Mouse (Mus musculus) intestine, postnatal 0 days (tissue): ENCODE measurements around the gene Msantd1. TPM values are rescaled to one million over a fixed set of nuclear protein-coding genes. Genes with fewer than 3 reads are reported as not detected.

Experiments used
- ATAC-seq: fragments of 200-750 bp; cut with Nextera tagmentation; 2 replicates; pipeline ENCODE4 v1.8.0; 2017; ENCODE audit warnings: mild to moderate bottlenecking, moderate TSS enrichment, moderate library complexity
- H3K27ac ChIP-seq: fragments of 300-500 bp; sonication (generic); 2 replicates; pipeline ENCODE4 v1.5.1; 2014; ENCODE audit warnings: mild to moderate bottlenecking, low read depth, low read length, moderate library complexity
- H3K27me3 ChIP-seq: fragments of 300-500 bp; sonication (generic); replicated peaks from 2 replicates; pipeline ENCODE4 v1.6.1; 2014; ENCODE audit warnings: low read length, mixed read lengths; ENCODE audit not compliant: control insufficient read depth, insufficient read depth
- H3K36me3 ChIP-seq: fragments of 300-500 bp; sonication (generic); 2 replicates; pipeline ENCODE4 v1.6.1; 2014; ENCODE audit warnings: mild to moderate bottlenecking, moderate library complexity; ENCODE audit not compliant: control insufficient read depth, insufficient read depth
- H3K4me1 ChIP-seq: fragments of 300-500 bp; sonication (generic); replicated peaks from 2 replicates; pipeline ENCODE4 v1.6.1; 2014; ENCODE audit warnings: antibody characterized with exemption, low read length, mixed read lengths; ENCODE audit not compliant: control insufficient read depth, insufficient read depth
- H3K4me2 ChIP-seq: fragments of 300-500 bp; sonication (generic); replicated peaks from 2 replicates; pipeline ENCODE4 v1.6.1; 2014; ENCODE audit warnings: low read depth, mild to moderate bottlenecking, moderate library complexity
- H3K4me3 ChIP-seq: fragments of 300-500 bp; sonication (generic); 2 replicates; pipeline ENCODE4 v1.5.1; 2014; ENCODE audit warnings: low read depth, low read length
- H3K9ac ChIP-seq: fragments of 300-500 bp; sonication (generic); 2 replicates; pipeline ENCODE4 v1.6.1; 2014; ENCODE audit warnings: mild to moderate bottlenecking, low read depth, low read length
- H3K9me3 ChIP-seq: fragments of 300-500 bp; sonication (generic); 2 replicates; pipeline ENCODE4 v1.6.1; 2016; ENCODE audit warnings: mixed run types; ENCODE audit not compliant: control insufficient read depth
- CTCF ChIP-seq: sonication (generic); IDR thresholded peaks from 2 replicates; pipeline ENCODE4 v1.5.1; 2016; ENCODE audit warnings: low read depth, mild to moderate bottlenecking, control low read depth, antibody characterized with exemption, moderate library complexity
- WGBS: fragments of 180-500 bp; shearing (Covaris S2); extraction: QIAGEN DNeasy Blood & Tissue Kit; methylation state at CpG from one replicate; pipeline ENCODE4 v1.1.7; 2014; 5-methylcytosine and 5-hydroxymethylcytosine counted together
- polyA plus RNA-seq: library from polyadenylated mRNA; unstranded; fragments of >200 nt; fragmentation: Nextera tagmentation; extraction: Ambion mirVana; gene quantifications from 2 replicates; pipeline ENCODE4 v1.2.1, GENCODE M21; 2015

The Msantd1 gene
- polyA plus RNA-seq, 1 experiment from 2014 or later: 0.51 TPM

- Histone ChIP-seq H3K36me3 (peaks cover 76% of the 10 kb centered on the region), H3K4me3 (no peak overlapping the region), H3K9ac (no peak overlapping the region), H3K4me1 (no peaks in the 10 kb centered on the region), H3K4me2 (no peak overlapping the region), H3K27ac (no peak overlapping the region), H3K9me3 (no peaks in the 10 kb centered on the region), H3K27me3 (no peaks in the 10 kb centered on the region)
- ATAC-seq: no peak
- 86% methylated on average over 3 of the region's 3 CpGs for WGBS
- no peak for TF ChIP-seq CTCF
These were observed 10.9 kb upstream of the Msantd1 start for GRCm38 (mm10) chr5:34896697-34897453.

- ATAC-seq: no peak
- Histone ChIP-seq H3K27me3 (no peaks in the 10 kb centered on the region), H3K4me1 (no peaks in the 10 kb centered on the region), H3K36me3 (peaks cover 70% of the 10 kb centered on the region), H3K9me3 (no peaks in the 10 kb centered on the region), H3K4me2 (no peak overlapping the region), H3K4me3 (no peak overlapping the region), H3K9ac (no peak overlapping the region), H3K27ac (no peak overlapping the region)
- 95% methylated on average over 6 of the region's 6 CpGs for WGBS
- TF ChIP-seq CTCF: no peak
These were observed 7.9 kb upstream of the Msantd1 start for GRCm38 (mm10) chr5:34899787-34900469.

- no peaks in the 10 kb centered on the region for H3K4me1 ChIP-seq
- no peak overlapping the region for H3K4me2 ChIP-seq
- H3K4me3 ChIP-seq: no peak overlapping the region
- no peaks in the 10 kb centered on the region for H3K27me3 ChIP-seq
- no peak for TF ChIP-seq CTCF
- no peak overlapping the region for H3K27ac ChIP-seq
- peaks cover 77% of the 10 kb centered on the region for H3K36me3 ChIP-seq
- H3K9me3 ChIP-seq: no peaks in the 10 kb centered on the region
- H3K9ac ChIP-seq: no peak overlapping the region
- ATAC-seq: no peak
These were observed 5.4 kb upstream of the Msantd1 start for GRCm38 (mm10) chr5:34902371-34902770.

- Histone ChIP-seq H3K4me2 (no peak overlapping the region), H3K27me3 (no peaks in the 10 kb centered on the region), H3K9ac (no peak overlapping the region), H3K4me1 (no peaks in the 10 kb centered on the region), H3K4me3 (no peak overlapping the region), H3K9me3 (no peaks in the 10 kb centered on the region), H3K36me3 (peaks cover 78% of the 10 kb centered on the region), H3K27ac (no peak overlapping the region)
- peak; percentile 48 for TF ChIP-seq CTCF
- ATAC-seq: no peak
- 85% methylated on average over 5 of the region's 5 CpGs for WGBS
These were observed 4.9 kb upstream of the Msantd1 start for GRCm38 (mm10) chr5:34902811-34903385.

GRCm38 (mm10) chr5:34904412-34904811 lies 3.4 kb upstream of the Msantd1 start:
- H3K4me3 ChIP-seq: no peak overlapping the region
- no peak overlapping the region for H3K4me2 ChIP-seq
- H3K36me3 ChIP-seq: peaks cover 78% of the 10 kb centered on the region
- H3K27me3 ChIP-seq: no peaks in the 10 kb centered on the region
- no peak overlapping the region for H3K27ac ChIP-seq
- no peak for TF ChIP-seq CTCF
- no peaks in the 10 kb centered on the region for H3K9me3 ChIP-seq
- no peak for ATAC-seq
- H3K4me1 ChIP-seq: no peaks in the 10 kb centered on the region
- H3K9ac ChIP-seq: no peak overlapping the region

- H3K9ac ChIP-seq: no peak overlapping the region
- no peak for TF ChIP-seq CTCF
- no peak for ATAC-seq
- no peaks in the 10 kb centered on the region for H3K4me1 ChIP-seq
- H3K27ac ChIP-seq: no peak overlapping the region
- no peak overlapping the region for H3K4me2 ChIP-seq
- WGBS: 91% methylated on average over 4 of the region's 4 CpGs
- H3K27me3 ChIP-seq: no peaks in the 10 kb centered on the region
- H3K9me3 ChIP-seq: no peaks in the 10 kb centered on the region
- H3K36me3 ChIP-seq: peaks cover 58% of the 10 kb centered on the region
- H3K4me3 ChIP-seq: no peak overlapping the region
These were observed 582 bp upstream of the Msantd1 start for GRCm38 (mm10) chr5:34907230-34907629.
